Mouse (Mus musculus): ENCODE data around the gene S100a3. TPM values are rescaled to one million over a fixed set of nuclear protein-coding genes. Genes with fewer than 3 reads are reported as not detected.
A peak's percentile ranks its signal among the peaks of the same experiment; 100 is the strongest.

The S100a3 gene
- total RNA-seq, 2 experiments from 2014 or later = not detected

DNA sequence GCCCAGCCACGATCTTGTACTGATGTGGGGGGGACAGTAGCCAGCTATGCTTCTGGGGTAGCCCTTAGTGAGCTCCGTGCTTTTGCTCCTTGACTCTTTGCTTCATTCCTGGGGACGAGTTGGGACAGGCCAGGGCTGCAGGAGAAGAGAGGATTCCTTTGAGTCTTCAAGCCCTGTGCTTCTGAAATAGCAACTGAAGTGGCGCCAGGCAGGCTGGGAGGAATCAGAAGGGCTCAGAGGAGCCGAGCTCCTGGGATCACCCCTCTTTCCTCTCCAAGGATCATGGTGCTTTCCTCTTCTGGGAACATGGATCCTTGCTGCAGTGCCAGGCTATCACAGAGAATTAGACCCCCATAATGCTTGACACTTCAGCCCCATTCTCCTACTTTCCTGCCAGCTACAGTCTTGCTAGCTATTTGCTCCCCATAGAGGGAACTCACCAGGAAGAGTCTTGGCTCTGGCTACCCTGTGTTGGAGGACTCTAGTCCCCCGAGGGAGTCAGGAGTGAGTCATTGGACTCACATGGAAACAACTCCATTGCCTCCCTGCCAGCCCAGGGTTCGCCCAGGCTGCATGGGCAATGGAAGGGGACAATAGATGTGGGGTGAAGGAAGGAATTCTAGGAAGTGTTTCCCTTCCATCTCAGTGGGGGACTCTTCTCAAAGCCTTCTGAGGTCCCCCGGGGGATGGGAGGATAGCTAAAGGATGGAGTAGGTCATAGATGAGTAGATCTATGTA, 40.2 kb downstream of the S100a3 start:
- no peak for DNase-seq (ENCODE audit: low spot score in 2 of 2)

DNA sequence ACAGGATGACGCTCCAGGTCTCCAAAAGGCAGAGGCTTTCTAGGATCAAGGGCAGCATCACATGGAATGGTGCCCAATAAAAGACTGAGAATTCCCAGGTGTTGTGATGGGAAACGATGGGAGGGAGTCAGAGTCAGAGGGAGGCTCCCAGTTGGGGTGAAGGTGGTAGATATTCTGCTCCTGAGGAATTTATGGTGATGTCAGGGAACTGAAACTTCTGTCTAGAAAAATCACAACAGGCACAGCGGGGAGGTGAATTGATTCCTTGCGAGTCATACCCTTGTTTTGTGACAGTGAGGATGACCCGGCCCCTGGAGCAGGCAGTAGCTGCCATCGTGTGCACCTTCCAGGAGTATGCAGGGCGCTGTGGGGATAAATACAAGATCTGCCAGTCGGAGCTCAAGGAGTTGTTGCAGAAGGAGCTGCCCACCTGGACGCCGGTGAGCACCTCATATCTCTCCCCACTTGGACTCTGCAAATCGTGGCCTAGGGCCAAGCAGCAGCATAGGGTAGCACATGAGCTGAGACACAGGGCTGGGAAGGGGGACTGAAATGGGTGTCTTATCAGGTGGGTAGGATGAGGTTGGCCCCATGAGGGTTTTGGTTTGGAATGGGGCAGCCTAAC, 41.2 kb downstream of the S100a3 start, which contains the start of gene Gm42674:
TSS of gene Gm42674 (plus strand) at position 419 of the 625 bp plus-strand sequence.
- DNase-seq (ENCODE audit: low spot score in 2 of 2) = no peak

DNA sequence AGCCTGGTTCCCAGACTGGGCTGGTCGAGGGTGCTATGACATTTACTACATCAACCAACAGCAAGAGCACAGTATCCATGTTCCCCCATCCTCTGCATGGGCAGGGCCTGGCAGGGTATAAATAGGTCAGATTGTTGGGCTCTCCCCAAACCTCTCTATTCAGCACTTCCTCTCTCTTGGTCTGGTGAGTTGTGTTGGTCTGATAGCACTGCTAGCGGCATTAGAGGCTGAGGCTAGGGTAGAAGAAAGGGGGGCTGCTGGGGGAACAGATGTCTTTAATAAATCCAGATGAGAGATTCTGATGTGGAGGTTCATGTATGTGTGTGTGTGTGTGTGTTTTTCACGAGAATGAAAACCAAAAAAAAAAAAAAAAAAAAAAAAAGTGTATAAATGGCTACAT, 43.2 kb downstream of the S100a3 start, which contains the start of gene S100a4:
TSS of gene S100a4 (plus strand) at position 149 of the 400 bp plus-strand sequence.
- DNase-seq (ENCODE audit: low spot score in 2 of 2) = no peak

DNA sequence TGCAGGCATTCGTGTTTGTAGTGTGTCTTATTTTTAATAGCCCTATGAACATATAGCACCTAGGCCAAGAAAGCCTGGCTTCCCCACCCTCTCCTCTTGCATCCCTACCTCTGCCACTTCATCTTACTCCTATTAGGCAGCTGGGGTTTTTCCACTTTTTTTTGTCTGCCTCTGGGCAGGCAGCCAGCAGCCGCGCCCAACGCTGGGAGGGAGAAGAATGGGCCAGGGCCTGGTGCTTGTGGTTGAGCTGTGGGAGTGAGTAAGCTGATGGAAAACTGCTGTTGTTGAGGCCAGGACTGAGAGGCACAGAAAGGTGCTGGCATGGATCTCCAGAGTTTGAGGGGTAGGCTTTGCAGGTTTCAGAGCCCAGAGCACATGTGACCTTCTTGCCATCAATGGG, 44.0 kb downstream of the S100a3 start:
- DNase-seq (ENCODE audit: low spot score in 2 of 2) = peak; percentile 69 to 75

DNA sequence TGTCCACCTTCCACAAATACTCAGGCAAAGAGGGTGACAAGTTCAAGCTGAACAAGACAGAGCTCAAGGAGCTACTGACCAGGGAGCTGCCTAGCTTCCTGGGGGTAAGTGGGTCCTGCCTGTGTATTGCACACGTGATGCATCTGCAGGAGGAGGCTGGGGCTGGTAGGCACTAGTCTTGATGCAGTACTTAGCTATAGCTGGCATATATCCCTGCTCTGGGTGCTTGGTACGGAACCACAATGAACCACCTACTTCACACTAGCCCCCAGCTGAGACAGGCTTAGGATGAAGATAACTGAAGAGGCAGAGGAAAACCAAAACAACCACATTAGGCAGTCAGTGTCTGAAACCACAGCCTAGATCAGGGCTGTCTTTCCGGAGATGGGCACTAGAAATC, 44.7 kb downstream of the S100a3 start:
- DNase-seq (ENCODE audit: low spot score in 2 of 2) = no peak

DNA sequence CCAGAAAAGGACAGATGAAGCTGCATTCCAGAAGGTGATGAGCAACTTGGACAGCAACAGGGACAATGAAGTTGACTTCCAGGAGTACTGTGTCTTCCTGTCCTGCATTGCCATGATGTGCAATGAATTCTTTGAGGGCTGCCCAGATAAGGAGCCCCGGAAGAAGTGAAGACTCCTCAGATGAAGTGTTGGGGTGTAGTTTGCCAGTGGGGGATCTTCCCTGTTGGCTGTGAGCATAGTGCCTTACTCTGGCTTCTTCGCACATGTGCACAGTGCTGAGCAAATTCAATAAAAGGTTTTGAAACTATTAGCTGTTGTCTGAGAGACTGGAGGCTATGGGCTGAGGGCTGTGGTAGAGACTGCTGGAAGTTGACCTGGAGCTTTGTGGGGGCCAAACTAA, 45.4 kb downstream of the S100a3 start:
- DNase-seq (ENCODE audit: low spot score in 2 of 2) = no peak

DNA sequence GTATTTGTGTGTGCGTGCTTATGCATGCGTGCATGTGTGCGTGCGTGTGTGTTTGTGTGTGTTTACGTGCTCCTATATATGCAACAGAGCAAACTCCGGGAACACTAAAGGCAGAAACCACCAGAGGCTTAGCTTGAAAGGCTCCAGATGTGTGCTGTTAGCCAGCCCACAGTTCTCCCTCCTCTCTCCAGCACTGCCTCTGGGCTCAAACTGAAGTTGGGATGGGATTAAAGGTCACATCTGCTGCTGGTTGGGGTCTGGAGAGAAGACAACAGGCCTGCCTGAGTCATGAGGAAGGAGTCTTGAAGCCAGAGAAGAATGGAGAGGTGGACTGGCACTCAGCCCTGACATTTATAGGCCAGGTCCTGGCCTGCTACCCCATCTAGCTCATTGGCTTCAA, 45.8 kb downstream of the S100a3 start:
- no peak for DNase-seq (ENCODE audit: low spot score in 2 of 2)

DNA sequence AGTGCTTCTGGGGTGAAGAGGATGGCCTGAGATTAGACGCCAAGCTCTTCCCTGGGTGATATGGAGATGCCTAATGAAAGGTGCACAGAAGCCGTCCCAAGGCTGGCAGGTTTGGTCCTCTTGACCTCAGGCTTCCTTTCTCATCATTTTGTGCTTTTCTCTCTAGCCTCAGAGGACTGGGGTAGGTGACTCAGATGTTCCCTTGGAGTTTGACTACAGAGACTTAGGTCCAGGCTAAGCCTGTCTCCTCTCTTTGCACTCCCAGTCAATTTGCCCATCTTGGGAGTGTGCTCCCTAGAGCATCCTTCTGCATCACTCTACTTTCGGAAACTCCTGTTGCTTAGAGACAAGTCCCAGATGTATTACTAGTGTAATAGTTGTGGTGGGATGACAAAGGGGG, 47.0 kb downstream of the S100a3 start:
- no peak for DNase-seq (ENCODE audit: low spot score in 2 of 2)

DNA sequence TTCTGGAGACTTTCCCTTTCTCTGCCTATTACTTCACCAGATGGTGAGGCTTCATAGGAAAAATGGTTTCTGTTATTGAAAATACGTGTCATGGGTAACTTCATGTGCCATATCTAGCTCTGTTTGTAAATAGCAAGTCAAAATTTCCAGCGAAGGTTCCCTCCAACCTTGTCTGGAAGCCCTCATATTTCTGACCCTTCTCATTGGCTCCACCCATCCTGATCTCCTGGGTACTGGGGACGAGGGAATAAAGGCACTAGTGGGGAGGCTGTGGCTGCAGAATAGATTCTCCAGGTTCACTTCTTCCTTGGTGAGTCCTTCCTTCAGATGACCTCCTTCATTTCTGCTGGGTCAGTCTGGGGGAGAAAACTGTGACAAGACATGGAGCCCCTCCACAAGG, 47.8 kb downstream of the S100a3 start, which contains the start of gene S100a5:
TSS of gene S100a5 (plus strand) at position 301 of the 400 bp plus-strand sequence.
- no peak for DNase-seq (ENCODE audit: low spot score in 2 of 2)

DNA sequence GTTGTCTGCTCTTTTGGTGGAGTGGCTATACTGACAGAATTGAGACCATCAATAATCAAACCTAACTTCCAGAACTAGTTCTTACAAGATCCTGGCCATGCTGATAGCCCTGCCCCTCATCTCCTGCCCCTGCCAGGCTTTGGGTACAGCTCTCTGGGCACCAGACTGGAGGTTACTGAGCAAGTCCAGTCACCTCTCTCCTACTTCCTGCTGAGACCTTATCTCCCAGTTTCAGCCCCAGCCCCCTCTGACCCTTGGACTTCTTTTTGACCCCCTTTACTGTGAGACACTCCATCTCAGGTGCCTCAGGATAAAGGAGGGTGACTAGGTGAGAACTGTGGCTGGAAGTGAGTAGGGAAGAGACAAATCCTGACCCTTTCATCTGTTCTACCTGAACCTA, 48.7 kb downstream of the S100a3 start:
- no peak for DNase-seq (ENCODE audit: low spot score in 2 of 2)

DNA sequence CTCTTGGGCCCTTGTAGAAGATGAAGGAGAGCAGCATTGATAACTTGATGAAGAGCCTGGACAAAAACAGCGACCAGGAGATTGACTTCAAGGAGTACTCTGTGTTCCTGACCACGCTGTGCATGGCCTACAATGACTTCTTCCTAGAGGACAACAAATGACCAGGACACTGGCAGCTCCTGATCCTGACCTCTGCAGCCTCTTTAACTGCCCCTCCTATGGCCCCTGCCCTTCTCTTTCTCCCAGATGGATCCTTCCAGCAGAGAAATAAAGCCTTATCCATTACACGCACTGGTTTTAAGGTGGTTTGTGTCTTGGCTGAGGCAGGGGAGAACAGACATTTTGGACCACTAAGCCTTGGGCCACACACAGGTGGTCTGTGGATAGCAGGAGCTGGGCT, 51.1 kb downstream of the S100a3 start:
- DNase-seq (ENCODE audit: low spot score in 2 of 2) = no peak

DNA sequence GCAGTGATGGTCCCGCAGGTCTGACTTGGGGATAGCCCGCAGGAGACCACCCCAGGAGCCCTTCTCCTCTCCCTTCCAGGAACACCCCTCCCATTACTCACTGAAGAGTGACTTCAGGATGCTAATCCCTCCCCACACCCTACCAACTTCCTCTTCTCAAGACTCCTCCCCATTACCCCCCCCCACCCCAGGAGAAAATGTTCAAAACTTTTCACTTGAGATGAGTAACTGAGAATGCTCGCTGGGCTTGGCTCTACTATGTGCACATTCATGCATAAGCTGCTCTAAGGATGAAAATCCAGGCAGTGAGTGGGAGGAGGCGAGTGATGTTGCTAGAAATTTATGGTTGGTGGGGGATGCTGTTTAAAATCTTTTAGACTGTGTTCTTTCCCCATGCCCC, 51.7 kb downstream of the S100a3 start:
- DNase-seq (ENCODE audit: low spot score in 2 of 2) = no peak

DNA sequence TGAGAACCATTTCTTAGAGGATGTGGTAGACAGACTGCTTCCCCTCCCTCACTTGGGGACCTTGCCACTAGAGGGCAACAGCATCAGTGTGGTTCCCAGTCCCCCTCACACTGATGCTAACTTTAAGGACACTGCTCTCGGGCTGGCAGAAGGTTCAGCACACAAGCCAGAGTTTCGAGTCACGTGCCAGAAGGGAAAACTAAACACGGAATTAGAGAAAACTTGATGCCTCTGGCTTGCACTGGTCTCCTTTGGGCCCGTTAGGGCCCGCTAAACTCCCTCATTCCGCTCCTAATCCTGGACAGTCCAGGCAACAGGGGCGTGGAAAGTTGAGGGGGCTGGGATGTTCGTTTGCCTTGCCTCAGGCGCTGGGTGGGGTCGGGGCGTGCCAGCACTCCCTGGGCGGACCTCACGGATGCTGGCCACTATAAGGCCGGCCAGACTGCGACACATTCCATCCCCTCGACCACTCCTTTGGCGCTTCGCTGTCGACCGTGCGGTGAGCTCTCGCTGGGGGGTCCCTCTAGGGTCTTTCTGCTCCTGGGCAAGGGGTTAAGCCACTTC, 52.4 kb downstream of the S100a3 start, which contains the start of gene S100a6:
TSS of gene S100a6 (plus strand) at position 155 of the 564 bp plus-strand sequence.
- DNase-seq (ENCODE audit: low spot score in 2 of 2) = peak in 1 of 2 experiments; percentile 52

DNA sequence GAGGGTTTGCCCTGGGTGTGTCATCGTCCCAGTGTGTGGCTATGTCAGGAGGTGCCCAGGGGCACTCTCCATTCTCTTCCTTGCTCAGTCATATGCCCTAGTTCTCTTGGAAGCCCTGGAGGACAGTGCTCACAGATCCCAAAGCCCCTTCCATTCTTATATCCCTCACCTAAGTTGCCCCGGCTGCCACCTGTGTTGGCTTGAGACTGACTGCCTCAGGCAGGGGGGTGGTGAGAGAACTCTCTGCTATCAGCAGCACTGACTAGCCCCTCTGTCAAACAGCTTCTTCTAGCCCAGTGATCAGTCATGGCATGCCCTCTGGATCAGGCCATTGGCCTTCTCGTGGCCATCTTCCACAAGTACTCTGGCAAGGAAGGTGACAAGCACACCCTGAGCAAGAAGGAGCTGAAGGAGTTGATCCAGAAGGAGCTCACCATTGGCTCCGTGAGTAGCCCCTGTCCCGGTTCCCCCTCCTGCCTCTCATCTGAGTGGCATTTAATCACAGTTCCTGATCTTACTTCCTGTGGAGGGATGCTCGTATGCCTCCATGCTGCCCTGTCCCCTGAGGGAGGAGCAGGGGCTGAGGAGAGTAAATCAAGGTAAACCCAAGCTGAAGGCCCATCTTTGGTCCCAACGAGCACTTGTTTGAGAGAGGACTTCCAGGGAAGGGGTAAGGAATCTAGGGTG, 53.2 kb downstream of the S100a3 start:
- DNase-seq (ENCODE audit: low spot score in 2 of 2) = no peak

DNA sequence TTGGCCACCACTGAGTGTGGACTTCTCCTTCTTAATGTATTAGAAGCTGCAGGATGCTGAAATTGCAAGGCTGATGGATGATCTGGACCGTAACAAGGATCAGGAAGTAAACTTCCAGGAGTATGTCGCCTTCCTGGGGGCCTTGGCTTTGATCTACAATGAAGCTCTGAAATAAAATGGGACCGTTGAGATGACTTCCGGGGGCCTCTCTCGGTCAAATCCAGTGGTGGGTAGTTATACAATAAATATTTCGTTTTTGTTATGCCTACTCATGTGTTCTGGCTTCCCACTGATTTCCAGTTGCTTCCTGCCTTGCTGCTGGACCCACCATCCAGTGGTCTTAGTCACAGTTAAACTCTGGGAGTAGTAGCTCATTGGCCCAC, 53.8 kb downstream of the S100a3 start:
- DNase-seq (ENCODE audit: low spot score in 2 of 2) = no peak

DNA sequence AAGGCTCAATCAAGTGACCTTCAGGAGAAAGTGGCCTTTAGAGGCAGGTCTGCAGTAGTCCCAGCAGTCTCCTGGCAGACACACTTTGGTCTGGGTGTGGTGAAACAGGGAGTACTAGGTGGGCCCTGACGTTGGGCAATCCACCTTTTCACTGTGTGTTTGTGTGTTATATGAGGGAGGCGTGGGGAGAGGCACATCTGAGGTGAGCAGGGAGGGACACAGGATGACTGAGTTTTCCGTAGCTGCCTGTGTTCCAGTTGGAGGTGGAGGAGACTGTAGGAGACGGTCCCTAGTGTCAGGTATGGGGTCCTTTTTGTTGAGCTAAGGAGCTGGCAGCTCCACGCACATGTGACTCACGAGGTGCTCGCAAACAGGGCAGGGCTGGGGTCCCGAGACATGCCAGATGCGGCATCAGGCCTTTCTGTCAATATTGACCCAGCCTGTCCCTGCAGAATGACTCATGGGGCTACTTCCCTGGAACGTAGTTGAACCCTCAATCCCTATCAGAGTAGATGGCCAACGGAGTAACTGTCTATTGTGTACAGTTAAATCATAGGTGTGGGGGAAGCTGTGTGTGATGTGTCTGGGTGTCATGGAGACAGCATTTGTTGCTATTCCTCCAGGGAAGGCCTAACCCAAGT, 54.4 kb downstream of the S100a3 start:
- no peak for DNase-seq (ENCODE audit: low spot score in 2 of 2)

DNA sequence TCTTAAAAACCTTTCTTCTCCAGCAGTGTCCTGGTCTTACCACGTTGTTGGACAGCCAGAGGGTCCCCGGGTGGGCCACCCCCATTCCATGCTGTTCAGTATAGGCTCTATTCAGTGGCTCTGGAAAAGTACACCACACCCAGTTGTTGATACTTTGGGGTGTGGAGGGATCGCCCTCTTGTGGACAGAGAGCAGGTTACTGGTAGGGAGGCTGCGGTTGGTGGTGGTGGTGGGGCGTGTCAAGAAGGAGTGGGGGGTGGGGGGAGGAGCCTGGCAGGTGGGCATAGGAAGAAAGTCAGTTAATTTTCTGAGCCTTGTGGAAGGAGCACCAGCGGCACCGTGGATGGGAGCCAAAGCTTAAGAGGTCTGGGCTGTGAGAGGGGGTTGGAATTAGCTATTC, 55.0 kb downstream of the S100a3 start:
- peak; percentile 64 to 68 for DNase-seq (ENCODE audit: low spot score in 2 of 2)

DNA sequence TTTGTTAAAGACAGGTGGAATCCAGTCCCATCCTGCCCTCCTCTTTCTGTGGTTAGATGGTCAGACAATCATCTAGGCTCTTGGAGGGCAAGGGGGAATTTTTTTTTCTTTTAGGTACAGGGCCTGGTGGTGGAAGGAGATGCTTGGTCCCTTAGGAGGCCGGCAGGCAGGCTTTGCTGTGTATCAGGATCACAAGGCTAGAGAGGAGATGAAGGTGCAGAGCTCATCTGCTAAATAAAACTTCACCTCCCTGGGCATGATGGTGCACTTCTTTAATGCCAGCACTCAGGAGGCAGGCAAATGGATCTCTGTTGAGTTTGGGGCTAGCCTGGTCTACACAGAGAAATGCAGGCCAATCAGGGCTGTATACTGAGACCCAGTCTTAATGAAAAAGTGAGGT, 55.5 kb downstream of the S100a3 start:
- DNase-seq (ENCODE audit: low spot score in 2 of 2) = no peak

DNA sequence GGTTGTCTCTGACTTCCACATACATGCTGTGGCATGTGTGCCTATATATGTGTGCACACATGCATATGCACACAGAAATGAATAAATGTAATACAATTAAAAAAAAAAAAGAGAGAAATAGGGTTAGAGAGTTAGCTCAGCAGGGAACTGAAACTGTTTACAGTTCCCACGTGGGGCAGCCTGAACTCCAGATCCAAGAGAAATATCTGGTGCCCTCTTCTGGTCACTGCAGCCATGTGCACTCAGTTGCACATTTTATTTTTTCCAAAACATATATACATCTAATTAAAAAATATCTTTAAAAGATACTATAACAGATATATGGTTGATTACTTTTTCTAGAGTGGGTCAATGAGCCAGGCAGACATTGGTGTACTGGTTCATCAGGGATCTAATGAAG, 57.2 kb downstream of the S100a3 start:
- DNase-seq (ENCODE audit: low spot score in 2 of 2) = no peak

DNA sequence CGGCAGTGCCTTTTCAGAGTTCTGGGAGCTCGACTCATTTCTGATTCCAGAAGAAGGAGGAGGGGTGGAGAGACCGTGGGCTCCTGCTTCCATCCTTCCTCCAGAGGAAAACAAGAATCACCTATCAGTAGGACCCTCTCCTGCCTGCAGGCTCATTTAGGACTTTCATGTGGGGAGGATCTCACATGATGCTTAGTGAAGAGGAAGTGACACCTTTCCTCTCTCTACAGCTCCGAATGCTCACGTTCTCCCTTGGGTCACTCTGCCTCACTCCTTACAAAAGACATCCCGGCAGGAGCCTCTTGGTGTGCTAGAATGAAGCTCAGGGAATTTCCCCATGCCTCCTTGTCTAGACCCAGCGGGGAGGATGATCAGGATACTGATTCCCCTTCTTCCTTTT, 61.2 kb downstream of the S100a3 start:
- DNase-seq (ENCODE audit: low spot score in 2 of 2) = no peak

DNA sequence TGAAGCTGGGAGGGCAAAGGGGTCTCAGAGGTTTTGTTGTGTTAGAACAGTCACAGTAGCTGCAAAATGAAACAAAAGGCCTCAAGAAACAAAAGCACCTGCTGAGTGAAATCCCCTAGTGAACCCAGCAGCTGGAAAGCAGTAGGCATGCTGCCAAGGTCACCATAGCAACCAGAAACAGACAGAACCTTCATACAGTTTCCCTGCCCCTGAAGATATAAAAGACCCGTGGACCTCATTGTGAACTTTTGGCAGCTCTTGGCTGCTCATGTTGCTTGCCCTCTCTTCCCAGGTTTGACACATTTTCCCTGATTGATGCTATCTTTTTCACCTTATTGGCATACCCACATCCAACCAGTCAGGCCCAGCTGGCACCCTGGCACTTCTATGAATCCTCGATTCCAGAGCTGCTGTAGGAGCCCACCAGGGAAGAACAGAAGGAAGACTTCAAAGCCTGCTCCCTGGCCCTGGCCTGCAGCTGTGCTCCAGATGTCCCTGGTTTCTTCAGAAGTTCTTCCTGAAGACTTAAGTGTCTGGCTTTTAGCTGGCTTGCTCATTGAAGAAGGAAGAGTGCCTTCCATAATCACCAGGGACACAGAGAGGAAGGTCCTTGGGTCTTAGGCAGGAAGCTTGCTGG, 63.2 kb downstream of the S100a3 start:
- peak in 1 of 2 experiments; percentile 41 for DNase-seq (ENCODE audit: low spot score in 2 of 2)

All from adrenal gland, adult 18-20 months (tissue).